Mouse (Mus musculus) heart, postnatal 10 days (tissue): ENCODE results near the gene Tpi1. TPM values are rescaled to one million over a fixed set of nuclear protein-coding genes. Genes with fewer than 3 reads are reported as not detected.
"Not testable (repeated sequence)": the region's sequence is repeated elsewhere in the genome, so short reads cannot be mapped to it uniquely, and the experiment has no call there.

Source experiments
- DNase-seq, 2 experiments: peaks; one replicate each; pipeline ENCODE4 v3.0.0; 2021
- intact Hi-C: fragments of 180-260 bp; cut with DNase I; formaldehyde crosslinking; loops from one replicate; pipeline ENCODE4 v1.15.1; 2025
- total RNA-seq, 2 experiments: library from RNA; stranded (reverse); gene quantifications; 2 replicates each; pipeline ENCODE4 v1.2.3; 2021

Gene Tpi1
- total RNA-seq, 2 experiments from 2014 or later = 870 to 877 TPM

DNA sequence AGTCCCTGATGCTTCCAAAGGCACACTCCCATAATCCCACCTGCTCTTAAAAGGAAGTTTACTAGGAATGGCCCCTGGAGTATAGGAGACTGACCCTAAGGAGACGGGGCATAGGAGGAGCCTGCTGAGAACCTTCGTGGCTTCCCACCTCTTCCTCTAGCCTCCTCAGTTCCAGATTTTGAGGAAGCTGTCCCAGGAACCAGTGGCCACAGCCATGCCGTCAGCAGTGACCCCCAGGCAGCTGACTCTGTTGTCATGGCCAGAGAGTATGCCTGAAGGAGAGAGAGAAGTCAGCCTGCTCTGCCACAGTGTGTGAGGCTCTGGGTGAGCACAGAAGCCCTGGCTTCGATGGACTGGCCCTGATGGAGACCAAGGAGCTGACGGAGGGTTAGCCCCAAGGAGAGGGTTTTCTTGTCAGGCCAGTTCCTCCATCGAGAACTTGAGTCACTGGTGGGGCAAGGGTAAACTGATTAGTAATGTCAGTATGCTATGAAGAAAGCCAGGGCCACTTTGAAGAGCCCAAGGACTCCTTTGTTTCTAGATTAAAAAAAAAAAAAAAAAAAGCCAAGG is 20.5 kb upstream of the Tpi1 start:
- intact Hi-C loops = no loop called here
- DNase-seq = no peak

DNA sequence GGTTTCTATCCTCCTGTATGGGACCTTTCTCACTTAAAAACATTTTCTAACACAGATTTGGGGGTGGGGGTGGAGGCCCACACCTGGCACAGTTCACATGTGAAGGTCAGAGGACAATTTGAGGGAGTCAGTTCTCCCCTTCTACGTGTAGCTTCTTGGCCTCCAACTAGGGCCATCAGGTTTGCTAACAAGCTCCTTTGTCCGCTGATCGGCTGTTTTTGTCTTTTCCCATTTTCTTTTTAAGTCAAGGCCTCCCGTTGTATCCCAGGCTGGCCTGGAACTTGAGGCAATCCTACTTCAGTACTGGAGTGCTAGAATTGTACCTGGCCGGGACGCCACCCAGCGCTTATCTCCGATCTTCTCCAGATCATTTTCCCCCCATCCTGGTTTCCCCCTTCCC is 17.6 kb upstream of the Tpi1 start:
- DNase-seq = no peak
- intact Hi-C loops = no loop called here

DNA sequence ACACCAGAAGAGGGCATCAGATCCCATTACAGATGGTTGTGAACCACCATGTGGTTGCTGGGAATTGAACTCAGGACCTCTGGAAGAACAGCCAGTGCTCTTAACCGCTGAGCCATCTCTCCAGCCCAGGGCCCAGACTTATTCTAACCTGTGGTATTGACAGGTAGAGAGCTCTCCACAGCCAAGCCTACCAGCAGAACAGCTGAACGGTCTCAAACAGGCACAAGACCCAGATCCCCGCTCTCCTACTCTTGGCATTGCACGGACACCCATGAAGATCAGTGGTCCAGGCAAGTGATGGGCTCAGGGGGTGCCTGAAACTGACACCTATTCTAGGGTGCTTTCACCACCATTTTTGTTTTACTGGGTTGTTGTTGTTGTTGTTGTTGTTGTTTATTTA is 17.1 kb upstream of the Tpi1 start:
- intact Hi-C loops, DNase-seq: not testable (repeated sequence)

DNA sequence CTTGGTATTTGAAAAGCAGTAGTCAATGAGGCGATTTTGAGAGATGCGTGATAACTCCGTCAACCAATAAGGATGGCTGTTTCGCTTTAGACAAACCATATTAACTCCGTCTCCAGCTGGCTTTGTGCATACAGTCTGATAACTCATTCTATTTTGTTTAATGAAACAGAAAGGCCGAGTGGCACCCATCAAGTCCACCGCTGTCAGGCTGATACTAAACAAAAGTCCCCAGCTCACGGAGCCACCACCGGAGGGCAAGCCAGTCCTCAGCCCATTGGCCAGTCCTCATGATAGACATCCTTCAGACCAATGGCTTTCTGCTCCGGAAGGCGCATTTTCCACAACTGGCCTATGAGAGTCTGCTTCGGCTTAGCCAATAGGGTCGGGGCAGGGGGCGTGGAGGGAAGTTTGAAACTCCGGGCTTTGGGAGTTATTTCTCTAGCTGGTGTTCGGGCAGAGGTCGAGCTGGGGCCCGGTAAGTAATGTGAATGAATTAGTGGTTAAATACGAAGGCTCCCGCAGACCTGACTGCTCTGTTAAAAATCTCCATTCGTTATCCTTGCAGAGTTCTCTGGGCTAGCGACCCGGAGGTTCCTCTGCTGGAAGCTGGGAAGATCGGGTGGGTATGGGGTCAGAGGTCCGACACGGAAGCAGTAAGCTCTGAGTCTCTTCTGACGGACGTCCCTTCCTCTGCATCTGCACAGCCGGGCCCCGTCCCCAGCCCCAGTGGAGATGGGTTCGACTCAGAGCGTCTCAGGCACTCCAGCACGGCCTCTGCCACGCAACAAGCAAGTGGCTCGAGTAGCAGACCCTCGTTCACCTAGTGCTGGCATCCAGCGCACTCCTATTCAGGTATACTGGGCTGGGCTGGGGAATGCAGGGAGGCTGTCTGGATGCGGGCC is 16.0 kb upstream of the Tpi1 start:
- intact Hi-C loops = no loop called here
- DNase-seq = peak; percentile 96 to 97

DNA sequence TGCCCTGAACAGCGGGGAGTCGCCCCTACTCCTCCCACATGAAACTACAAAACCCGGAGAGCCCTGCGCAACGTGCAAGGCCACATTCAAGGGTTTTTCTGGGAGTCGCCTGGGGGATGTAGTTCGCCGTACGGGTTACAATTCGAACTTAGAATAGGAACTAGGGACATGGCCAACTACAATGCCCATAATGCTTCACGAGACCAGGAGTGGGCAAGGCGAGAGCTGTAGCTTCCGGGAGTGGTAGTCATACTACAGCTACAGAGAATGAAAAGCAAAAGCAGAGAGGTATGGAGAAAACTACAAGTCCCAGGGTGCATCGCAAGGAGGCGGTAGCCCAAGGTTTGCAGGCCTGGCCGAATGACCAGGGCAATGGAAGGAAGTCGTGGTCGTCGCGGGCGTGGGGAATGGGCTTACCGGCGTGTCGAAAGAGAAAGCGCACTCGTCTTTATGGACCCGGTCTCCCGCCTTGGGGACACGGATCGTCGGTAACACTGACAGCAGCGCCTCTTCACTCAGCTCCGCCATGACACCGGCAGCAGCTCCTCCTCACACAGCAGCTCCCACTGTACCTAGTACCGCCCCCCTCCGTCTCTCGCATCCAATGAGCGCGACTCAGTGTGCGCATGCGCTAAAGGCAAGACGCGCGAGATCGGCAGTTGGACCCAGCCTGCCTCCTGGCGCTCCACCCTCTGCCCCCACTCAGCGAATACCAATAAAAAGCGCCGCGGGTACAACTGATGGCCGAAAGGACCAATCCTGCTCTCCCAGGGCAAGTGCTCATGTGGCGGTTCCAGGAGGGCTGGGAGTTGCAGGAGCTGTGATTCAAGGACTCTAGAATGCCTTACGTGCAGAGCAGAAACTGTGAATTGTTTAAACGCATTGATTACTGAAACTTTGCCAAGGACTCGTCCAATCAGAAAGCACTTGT is 15.0 kb upstream of the Tpi1 start, which contains the start of the genes Usp5 and Cdca3:
Gene Usp5, minus strand, starts transcription at position 617 of the 931 bp plus-strand sequence.
Gene Cdca3, plus strand, starts transcription at position 680 of the 931 bp plus-strand sequence.
- DNase-seq = peak; percentile 99
- intact Hi-C loops = loop anchor here (1.0 kb wide), 1 partner anchor 15 kb away; the partner anchor contains the start of gene Tpi1

DNA sequence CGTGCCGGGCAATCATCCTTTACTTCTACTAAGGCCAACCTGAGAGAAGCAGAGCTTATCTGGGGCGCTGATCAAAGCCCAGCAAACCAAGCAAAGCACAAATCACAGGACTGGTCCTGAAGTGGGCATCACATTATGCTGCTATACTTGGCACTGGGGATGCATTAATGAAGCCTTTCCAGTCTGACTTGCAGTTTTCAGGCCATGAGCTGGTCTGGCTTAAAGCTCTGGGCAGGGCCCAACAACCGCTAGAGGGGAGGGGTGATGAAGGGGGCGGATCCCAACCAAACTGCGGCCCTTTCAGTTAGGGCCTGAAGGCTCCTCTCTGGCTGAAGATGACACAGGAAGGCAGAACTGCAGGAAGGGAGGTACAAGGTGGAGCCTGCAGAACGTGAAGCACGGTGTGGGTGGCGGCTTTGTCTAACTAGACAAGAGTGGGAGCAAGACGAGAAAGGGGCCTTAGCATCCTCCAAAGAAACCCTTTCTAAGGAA is 14.1 kb upstream of the Tpi1 start:
- peak; percentile 43 to 51 for DNase-seq
- intact Hi-C loops = loop anchor here (1.0 kb wide), 1 partner anchor 14 kb away; the partner anchor contains the start of gene Tpi1

DNA sequence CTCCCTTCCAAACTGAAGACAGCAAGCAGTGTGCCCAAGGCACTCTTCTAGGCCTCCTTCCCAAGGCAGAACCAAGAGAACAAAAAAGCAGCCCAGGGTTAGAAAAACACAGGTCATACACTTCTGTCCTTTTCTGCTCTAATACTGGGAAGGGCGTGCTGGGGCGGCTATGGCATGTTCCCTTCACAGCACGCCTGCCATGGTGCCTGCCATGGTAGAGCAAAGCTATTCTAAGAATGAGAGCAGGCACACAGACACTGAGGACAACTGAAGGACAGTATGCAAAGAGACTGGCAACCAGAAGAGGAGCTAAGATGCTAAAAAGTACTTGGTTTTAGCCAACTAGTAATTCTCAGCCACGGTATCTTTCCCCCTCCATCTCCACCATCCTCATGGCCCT is 8.0 kb upstream of the Tpi1 start:
- DNase-seq = no peak
- intact Hi-C loops = no loop called here

DNA sequence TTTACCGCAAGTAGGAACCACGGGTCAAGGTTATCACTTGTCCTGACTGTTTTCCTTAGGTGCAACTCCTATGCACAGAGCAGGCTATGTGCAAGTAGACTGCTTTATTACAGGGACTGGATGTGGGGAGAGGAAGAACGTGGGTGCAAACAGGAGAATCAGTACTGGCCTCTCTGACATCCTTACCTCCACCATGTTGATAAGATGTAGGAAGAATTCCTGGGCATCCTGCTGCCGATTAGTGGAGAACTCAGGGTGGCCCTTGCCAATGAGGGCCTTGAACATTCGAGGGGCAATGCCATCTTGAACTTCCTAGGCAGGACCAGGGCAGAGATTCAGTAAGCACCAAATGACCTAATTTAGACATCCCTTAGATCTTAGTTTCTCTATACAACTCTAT is 6.8 kb upstream of the Tpi1 start:
- DNase-seq = no peak
- intact Hi-C loops = no loop called here

DNA sequence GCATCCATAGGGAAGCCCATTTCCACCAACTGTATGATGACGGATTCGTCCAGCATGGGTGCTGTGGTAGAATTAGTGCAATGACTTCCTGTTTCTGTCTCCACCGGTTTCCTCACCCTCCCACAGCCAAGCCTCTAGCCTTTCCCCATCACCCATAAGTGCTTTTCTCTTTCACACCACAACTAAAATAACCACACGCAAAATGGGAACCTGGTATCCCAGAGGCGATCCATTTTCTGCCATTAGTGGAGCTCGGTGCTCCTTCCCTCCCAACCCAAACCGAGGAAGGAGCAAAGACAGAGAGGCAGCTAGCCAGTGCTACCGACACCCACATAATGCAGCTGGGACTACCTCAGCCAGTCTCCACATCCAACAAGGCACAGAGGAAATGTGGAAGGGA is 3.9 kb upstream of the Tpi1 start:
- intact Hi-C loops = no loop called here
- no peak for DNase-seq

DNA sequence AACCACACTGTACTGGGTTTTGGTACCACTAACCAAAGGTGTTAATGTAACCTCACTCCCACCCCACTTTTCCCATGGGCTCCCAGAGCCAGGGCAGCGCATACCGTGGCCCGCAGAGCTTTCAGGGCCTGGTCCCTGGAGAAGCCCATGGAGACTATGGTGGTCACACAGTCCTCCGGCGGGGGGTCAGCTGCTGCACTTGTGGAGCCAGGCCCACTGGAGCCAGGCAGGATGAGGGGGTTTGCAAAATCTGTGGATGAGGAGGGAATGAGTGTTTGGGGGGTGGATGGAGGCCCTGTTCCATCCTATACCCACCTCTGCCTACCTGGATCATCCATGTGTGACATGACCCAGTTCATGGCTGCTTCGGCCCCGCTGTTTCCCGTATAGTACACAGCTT is 3.5 kb upstream of the Tpi1 start:
- intact Hi-C loops = no loop called here
- DNase-seq = no peak

DNA sequence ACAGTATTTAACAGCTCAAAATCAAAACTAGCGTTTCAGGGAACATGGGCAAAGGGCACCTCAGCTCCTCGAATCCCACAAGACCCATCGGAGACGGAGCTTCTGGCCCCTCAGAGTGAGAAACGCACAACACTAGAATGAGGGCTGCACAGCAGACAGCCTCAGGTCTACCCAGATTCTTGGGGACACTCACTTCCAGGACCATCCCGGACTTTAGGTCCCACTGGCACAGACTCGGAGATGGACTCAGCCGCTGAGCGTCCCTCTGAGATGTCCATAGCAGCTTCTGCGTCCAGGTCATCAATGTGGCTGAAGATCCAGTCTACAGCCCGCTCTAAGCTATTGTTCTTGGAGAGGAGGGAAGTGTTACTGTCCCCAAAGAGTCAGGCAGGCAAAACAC is 3.0 kb upstream of the Tpi1 start:
- intact Hi-C loops = no loop called here
- no peak for DNase-seq

DNA sequence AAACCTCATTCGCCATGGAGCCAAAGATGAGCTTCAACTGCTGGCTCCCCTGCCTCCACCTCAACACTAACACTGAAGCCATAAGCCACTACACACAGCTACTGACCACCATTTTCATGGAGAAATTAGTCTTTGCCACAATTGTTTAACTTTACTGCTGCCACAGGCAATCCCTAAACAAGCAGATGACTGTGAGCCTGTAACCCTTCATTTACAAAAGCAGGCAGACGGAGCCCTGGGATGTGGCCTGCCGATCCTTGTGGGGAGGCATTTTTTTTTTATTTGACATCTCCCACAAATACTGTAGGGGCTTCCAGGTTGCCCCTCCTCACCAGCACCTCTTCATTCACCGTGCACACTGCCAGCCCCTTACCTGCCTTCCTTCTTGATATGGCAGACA is 2.5 kb upstream of the Tpi1 start:
- DNase-seq = no peak
- intact Hi-C loops = no loop called here

DNA sequence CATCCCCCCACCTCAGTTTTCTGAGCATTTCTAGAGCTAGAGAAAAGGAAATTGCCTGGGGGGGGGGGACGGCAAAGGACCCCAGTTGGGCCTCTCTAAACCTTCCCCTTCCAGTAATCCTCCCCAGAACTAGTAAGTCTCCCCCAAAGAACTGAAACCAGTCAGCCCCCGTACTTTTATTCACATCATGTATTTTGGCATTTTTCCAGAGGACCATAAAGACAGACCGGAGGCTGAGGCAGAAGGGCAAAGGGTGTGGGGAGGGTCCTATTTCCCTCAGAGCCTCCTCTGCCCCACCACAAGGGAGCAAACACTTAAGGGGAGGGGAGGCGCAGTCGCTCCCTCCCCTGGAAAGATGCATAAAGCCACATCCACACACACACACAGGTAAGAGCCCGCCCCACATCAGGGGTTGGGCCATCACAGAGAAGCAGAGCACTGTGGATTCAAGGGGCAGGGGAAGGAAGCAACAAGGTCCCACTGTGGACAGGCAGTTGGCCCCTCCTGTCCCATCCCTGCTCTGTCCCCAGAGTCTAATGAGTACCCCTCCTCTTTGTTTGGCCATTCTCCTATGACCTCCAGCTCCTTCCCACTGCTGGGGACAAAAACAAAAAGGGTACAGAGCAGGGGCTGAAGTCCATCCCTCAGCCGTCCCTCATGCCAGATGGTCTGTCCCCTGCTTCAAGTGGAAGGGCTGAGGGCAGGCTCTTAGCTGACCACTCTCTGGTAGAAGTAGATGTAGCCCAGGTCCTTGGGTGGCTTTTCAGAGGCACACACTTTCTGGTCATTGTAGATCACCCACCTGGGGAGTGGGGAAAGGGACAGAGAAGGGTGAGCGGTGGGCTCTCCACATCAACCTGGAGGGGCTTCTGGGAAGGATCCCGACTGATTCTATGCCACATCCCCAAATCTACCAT is 1.0 kb upstream of the Tpi1 start:
- no peak for DNase-seq
- intact Hi-C loops = loop anchor here (1.0 kb wide), 1 partner anchor 13 kb away; no protein-coding TSS in a partner anchor

DNA sequence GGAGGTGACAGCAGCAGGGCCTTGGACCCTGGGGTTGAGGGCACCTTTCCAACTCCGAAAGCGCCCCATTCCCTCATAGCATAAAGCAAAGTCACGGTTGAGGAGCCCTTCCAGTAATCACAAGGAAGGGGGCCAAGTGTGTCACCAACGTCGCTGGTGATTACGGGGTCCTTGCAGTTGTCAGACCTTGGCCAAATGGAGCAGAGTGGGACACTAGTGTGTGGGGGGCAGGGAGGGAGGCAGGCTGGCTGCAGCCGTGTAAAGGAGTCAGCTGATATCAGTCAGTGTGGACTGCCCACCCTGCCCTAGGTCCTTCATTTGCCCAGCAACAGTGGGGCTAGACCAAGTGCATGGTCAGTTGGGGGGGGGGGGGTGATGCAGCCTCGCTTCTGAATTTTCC is 352 bp upstream of the Tpi1 start:
- intact Hi-C loops = loop anchor here (1.0 kb wide), 1 partner anchor 14 kb away; no protein-coding TSS in a partner anchor
- DNase-seq = no peak

DNA sequence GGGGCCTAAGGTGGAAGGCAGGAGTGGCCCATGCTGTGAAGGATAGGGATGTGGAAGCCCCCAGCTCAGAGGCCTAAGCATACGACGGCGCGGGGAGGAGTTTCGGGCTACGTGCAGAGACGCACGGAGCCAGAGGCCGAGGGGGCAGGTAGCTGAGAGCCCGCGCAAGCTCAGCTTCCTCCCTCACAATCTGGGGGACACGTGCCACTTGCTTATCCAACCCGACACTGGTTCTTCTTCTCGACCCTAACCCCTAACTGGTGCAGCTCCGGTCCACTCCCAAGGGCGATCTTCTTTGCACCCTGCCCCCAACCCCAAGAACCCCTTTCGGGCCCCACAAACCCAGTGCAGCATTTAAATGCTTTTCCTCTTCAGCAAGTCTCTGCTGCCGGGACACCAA is 600 bp downstream of the Tpi1 start:
- DNase-seq = peak; percentile 79

DNA sequence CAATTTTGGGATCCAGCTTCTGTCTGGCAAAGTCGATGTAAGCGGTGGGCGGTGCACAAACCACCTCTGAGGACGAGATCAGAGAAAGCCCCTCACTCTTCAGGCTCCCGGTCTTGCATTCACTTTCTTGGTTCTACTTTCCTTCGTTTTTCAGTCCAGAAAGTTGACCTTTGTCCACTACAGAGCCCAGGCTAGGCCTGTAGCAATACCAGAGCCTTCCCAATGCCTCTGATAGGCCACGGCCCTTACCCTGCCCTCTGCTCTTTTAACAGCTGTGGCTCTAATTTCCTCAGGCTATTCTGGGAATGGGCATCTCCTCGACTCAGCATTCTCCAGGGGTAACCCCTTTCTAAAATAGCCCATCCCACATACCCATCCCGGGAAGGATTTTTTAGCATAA is 1.2 kb downstream of the Tpi1 start:
- DNase-seq = peak in 1 of 2 experiments; percentile 26
- intact Hi-C loops = no loop called here

More for the DNA sequence above, 600 bp downstream of the Tpi1 start:
- intact Hi-C loops = no loop called here

DNA sequence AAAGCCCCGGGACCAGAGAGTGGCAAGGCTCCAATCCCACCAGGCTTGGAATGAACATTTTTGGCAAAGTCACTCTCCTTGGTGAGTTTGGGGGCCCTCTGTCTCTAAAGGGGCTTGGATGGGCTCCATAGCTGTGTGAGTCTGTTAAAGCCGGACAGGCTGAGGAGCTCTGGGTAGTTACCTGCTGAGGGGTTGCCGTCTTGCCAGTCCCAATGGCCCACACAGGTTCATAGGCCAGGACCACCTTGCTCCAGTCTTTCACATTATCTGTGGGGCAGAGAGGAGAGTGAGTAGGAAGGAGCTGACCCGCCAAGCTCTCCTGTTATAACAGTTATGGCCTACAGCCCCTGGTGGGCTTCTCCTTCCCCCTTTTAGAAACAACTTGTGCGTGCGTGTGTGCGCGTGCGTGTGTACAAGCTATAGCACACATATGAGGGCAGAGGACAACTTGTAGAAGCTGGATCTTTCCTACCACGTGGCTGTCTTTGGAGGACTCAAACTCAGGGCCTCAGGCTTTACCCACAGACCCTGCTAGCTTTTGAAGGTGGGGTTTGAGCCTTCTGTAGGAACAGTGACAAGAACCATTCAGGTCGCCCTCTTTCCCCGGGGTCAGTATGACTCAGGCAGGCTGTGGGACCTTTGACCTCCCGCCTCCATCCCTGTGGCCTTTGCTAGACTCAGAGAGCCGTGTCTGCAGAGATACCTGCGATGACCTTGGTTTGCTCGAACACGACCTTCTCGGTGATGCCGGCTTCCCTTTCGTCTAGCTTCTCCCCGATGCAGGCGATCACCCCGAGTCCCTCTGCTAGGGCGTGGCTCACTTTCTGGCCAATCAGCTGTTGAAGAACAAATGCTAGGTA is 2.2 kb downstream of the Tpi1 start:
- intact Hi-C loops = no loop called here
- no peak for DNase-seq

DNA sequence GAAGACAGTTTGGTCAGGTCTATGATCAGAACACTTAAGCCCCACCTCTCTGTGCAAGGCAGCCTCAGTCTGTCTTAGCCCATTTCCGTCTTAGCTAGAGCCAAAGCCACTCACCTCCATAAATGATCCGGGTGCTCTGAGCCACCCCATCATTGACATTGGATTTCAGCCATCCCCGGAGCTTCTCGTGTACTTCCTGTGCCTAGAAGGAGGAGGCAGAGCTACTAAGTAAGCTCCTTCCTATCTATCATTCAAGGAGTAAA is 2.8 kb downstream of the Tpi1 start:
- intact Hi-C loops = no loop called here
- no peak for DNase-seq
